Mouse (Mus musculus) hindbrain, embryonic 15.5 days (tissue): Measurements from ENCODE around the gene Ccdc151. TPM values are rescaled to one million over a fixed set of nuclear protein-coding genes. Genes with fewer than 3 reads are reported as not detected.

Source experiments
- ATAC-seq: fragments of 200-750 bp; cut with Nextera tagmentation; 2 replicates; pipeline ENCODE4 v1.8.0; 2017; ENCODE audit warnings: low read depth, moderate number of reproducible peaks, moderate TSS enrichment; ENCODE audit not compliant: low FRiP score
- H3K27ac ChIP-seq: fragments of 300-500 bp; sonication (generic); replicated peaks from 2 replicates; pipeline ENCODE4 v1.5.1; 2015; ENCODE audit warnings: mild to moderate bottlenecking, inconsistent platforms
- H3K27me3 ChIP-seq: fragments of 300-500 bp; sonication (generic); 2 replicates; pipeline ENCODE4 v1.6.1; 2015; ENCODE audit warnings: control low read depth, inconsistent platforms
- H3K36me3 ChIP-seq: fragments of 300-500 bp; sonication (generic); 2 replicates; pipeline ENCODE4 v1.6.1; 2015; ENCODE audit warnings: control low read depth, inconsistent platforms
- H3K4me1 ChIP-seq: fragments of 300-500 bp; sonication (generic); replicated peaks from 2 replicates; pipeline ENCODE4 v1.6.1; 2015; ENCODE audit warnings: control low read depth, inconsistent platforms
- H3K4me2 ChIP-seq: fragments of 300-500 bp; sonication (generic); 2 replicates; pipeline ENCODE4 v1.6.1; 2015; ENCODE audit warnings: moderate library complexity, mild to moderate bottlenecking, inconsistent platforms
- H3K4me3 ChIP-seq: fragments of 300-500 bp; sonication (generic); 2 replicates; pipeline ENCODE4 v1.5.1; 2015; ENCODE audit warnings: mild to moderate bottlenecking, inconsistent platforms
- H3K9ac ChIP-seq: fragments of 300-500 bp; sonication (generic); 2 replicates; pipeline ENCODE4 v1.6.1; 2015; ENCODE audit warnings: inconsistent platforms
- H3K9me3 ChIP-seq: fragments of 300-500 bp; sonication (generic); 2 replicates; pipeline ENCODE4 v1.6.1; 2016; ENCODE audit warnings: control low read depth, inconsistent platforms
- WGBS: fragments of 180-500 bp; shearing (Covaris S2); methylation state at CpG from one replicate; pipeline ENCODE4 v1.1.7; 2015; 5-methylcytosine and 5-hydroxymethylcytosine counted together
- polyA plus RNA-seq: library from polyadenylated mRNA; unstranded; fragments of >200 nt; fragmentation: Nextera tagmentation; extraction: Ambion mirVana; gene quantifications from 2 replicates; pipeline ENCODE4 v1.2.1, GENCODE M21; 2015

Gene Ccdc151
- polyA plus RNA-seq, 1 experiment from 2014 or later = 5.1 TPM

DNA sequence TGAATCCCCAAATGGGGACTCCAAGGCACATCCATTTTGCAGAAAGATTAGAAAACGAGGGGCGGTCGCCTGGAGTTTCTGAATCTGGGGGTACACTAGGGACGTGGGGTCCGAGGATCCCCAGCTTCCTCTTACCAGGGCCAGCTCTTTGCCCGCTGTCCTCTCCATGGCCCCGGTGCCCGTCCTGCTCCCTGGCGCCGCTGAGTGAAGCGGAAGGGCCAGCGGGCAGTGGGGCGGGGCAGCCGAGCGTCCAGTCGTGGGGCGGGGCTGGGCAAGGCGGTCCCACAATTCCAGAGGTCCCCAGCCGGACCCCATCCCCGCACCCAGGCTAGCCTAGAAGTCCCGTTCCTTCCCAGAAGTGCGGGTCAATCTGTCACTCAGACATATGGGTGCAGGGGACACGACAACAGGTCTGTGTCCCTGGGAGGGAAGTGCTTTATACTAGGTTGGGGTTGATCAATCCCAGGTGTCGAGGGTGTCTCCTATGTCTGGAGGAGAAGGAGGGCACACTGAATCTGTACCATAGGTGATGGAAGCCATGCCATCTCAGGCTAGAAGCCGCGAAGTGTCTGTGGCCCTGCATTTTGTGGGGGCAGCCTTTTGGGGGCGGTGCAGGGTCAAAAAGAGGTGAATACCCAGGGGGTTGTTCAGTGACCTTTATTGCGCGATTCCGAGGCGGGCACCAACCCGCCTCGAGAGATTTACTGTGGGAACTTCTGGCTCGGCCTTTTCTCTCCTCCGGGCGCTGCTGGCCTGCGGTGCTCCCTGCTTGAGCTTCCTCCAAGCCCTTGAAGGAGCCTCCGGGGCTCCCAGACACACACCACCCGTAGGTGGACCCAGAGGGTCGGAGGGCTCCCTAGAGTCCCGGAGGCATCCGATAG lies 13.0 kb downstream of the Ccdc151 start, which contains the start of gene Rgl3:
Gene Rgl3, minus strand, starts transcription at position 217 of the 881 bp plus-strand sequence.
- Histone ChIP-seq H3K9ac (no peak within 1 kb of the TSS), H3K27ac (no peak within 1 kb of the TSS), H3K4me1 (peaks cover 23% of the 10 kb centered on the region), H3K9me3 (no peaks in the 10 kb centered on the region), H3K27me3 (peaks cover 66% of the 10 kb centered on the region), H3K4me2 (peak within 1 kb of the TSS; percentile 69), H3K36me3 (no peaks in the 10 kb centered on the region), H3K4me3 (peak within 1 kb of the TSS; percentile 36)
- 1% methylated on average over 42 of the region's 42 CpGs for WGBS
- no peak for ATAC-seq

DNA sequence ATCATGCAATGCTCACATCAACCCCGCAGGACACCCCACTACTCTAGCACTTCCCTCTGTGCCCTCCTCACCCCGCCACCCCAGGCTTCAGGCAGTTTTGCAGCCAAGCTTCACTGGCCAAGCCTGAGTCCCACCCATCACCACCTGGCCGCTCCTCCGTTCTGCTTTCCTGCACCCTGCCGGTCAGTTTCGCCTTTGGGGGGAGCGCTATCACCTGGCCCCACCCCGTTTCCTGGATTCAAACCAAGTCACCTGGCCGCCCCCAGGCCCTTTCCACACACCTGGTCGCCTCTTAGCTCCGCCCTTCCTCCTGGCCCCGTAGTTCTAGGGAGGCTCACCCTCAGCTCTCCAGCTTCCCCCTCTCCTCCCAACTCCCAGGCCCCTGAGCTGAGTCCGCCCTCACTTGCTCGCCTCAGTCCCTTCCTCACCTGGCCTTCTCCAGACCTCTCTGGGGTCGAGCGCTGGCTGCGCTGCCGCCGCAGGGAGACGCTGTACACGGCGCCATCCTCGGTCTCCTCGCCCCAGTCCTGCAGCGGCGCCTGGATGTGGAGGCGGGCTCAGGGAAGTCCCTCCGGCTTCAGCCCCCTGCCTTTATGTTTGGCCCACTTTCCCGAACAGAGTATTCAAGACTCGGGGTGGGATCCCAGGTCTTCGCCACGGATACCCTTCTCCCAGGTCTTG lies 13.9 kb downstream of the Ccdc151 start:
- no peaks in the 10 kb centered on the region for H3K36me3 ChIP-seq
- no peak overlapping the region for H3K9ac ChIP-seq
- peaks cover 66% of the 10 kb centered on the region for H3K27me3 ChIP-seq
- 0 out of 2 replicates have a peak, but pooled peaks have one; percentile 27 for ATAC-seq
- peak overlapping the region; percentile 69 for H3K4me2 ChIP-seq
- H3K27ac ChIP-seq = no peak overlapping the region
- no peaks in the 10 kb centered on the region for H3K9me3 ChIP-seq
- 2% methylated on average over 32 of the region's 32 CpGs for WGBS
- H3K4me3 ChIP-seq = peak overlapping the region; percentile 36
- peaks cover 23% of the 10 kb centered on the region for H3K4me1 ChIP-seq

DNA sequence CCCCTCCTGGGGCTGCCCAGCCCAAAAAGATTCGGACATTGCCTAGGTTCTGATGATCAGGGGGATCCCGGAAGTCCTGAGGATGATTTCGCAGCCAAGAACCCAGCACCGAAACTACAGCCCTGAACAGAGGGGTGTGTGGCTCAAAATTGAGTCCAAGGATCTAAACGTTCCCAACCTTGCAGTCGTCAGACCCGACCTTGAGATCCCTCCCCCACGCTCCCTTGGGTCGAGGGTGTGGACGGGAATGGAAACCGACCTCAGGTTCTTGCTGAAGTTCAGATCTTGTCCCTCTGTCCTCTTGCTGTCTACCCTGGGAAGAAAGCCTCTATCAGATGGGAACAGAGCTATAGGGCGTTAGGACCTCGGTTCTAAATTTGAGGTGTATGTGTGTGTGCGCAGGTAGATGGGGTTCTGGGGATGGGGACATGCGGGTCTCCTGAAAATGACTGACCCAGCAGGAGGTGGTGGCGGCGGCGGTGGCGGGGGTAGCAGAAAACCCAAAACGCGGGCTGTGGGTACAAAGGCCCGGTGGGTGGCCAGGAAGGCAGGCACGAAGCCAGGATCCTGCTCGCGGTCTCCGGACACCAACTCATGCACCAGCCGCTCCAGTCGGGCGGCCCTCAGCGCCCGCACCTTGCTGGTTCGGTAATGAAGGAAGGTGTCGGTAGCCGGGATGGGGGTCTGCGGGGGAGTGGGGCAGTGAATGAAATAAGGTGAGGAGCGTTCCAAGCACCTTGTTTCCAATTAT lies 14.7 kb downstream of the Ccdc151 start:
- Histone ChIP-seq H3K9me3 (no peaks in the 10 kb centered on the region), H3K9ac (no peak overlapping the region), H3K27me3 (peaks cover 66% of the 10 kb centered on the region), H3K27ac (no peak overlapping the region), H3K4me1 (peaks cover 23% of the 10 kb centered on the region), H3K36me3 (no peaks in the 10 kb centered on the region), H3K4me2 (peak overlapping the region; percentile 69), H3K4me3 (peak overlapping the region; percentile 36)
- ATAC-seq = no peak
- WGBS = 9% methylated on average over 36 of the region's 36 CpGs

- Histone ChIP-seq H3K4me2 (no peak overlapping the region), H3K27ac (no peak overlapping the region), H3K36me3 (no peaks in the 10 kb centered on the region), H3K9ac (no peak overlapping the region), H3K9me3 (no peaks in the 10 kb centered on the region), H3K4me3 (no peak overlapping the region), H3K27me3 (peaks cover 32% of the 10 kb centered on the region), H3K4me1 (peaks cover 13% of the 10 kb centered on the region)
- ATAC-seq = no peak
- 24% methylated on average over 3 of the region's 3 CpGs for WGBS
Observed at GRCm38 (mm10) chr9:21983911-21984310, 18.5 kb downstream of the Ccdc151 start.

- WGBS = 92% methylated on average over 4 of the region's 4 CpGs
- H3K9me3 ChIP-seq = no peaks in the 10 kb centered on the region
- no peak for ATAC-seq
- H3K4me3 ChIP-seq = no peak overlapping the region
- H3K4me2 ChIP-seq = no peak overlapping the region
- no peaks in the 10 kb centered on the region for H3K36me3 ChIP-seq
- no peaks in the 10 kb centered on the region for H3K4me1 ChIP-seq
- H3K9ac ChIP-seq = no peak overlapping the region
- no peak overlapping the region for H3K27ac ChIP-seq
- H3K27me3 ChIP-seq = no peaks in the 10 kb centered on the region
Observed at GRCm38 (mm10) chr9:21978398-21979128, 23.9 kb downstream of the Ccdc151 start.

GRCm38 (mm10) chr9:21977972-21978371 lies 24.5 kb downstream of the Ccdc151 start:
- H3K9ac ChIP-seq = no peak overlapping the region
- no peak overlapping the region for H3K4me3 ChIP-seq
- 17% methylated on average over 2 of the region's 2 CpGs for WGBS
- H3K27ac ChIP-seq = no peak overlapping the region
- H3K36me3 ChIP-seq = no peaks in the 10 kb centered on the region
- no peak for ATAC-seq
- no peaks in the 10 kb centered on the region for H3K4me1 ChIP-seq
- H3K4me2 ChIP-seq = no peak overlapping the region
- no peaks in the 10 kb centered on the region for H3K9me3 ChIP-seq
- H3K27me3 ChIP-seq = no peaks in the 10 kb centered on the region

DNA sequence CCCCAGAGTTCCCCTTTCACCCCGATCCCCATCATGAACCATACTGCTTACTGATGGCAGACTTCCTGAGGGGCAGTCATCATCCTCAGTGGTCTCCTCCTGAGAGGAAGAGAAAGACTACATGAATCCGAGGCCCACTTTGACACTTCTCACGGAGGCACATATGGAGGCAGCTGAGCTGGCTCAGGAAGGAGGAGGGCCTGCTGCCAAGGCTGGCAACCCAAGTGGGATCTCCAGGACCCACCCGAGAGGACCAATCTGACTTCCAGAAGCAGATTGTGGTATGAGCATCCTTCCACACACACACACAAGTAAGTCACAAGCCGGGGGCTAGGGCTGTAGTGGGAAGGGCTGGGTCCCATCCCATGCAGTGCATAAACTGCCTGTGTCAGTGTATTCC lies 25.1 kb downstream of the Ccdc151 start:
- H3K4me1 ChIP-seq = no peaks in the 10 kb centered on the region
- no peaks in the 10 kb centered on the region for H3K9me3 ChIP-seq
- no peak for ATAC-seq
- no peak overlapping the region for H3K27ac ChIP-seq
- no peak overlapping the region for H3K9ac ChIP-seq
- H3K27me3 ChIP-seq = no peaks in the 10 kb centered on the region
- H3K4me2 ChIP-seq = no peak overlapping the region
- 78% methylated on average over 5 of the region's 5 CpGs for WGBS
- H3K4me3 ChIP-seq = no peak overlapping the region
- H3K36me3 ChIP-seq = no peaks in the 10 kb centered on the region

DNA sequence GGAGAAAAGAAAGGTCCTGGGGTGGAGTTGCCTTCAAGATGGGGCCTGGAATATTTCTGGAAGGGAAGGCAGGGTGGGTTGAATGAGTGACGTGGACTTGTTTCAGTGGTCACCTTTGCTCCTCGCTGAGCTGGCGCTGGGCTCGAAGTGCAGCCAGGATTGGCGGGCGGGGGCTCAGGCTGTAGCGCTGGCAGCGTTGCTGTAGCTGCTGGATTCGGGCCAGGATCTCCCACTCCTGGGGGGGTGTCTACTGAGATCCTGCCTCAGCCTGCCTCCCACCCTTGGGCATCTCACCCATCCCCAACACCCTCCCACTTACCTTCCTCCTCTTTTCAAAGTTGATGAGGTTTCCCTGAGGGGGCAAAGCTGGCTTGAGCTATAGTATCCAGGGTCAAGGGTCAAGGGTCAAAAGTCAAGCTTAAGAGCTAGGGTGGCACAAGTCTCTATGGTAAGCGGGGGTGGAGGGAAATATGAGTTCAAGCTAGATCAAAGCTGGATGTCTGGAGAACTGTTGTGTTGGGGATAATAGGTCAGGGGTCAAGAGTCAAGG lies 25.7 kb downstream of the Ccdc151 start:
- no peak overlapping the region for H3K4me2 ChIP-seq
- no peak for ATAC-seq
- H3K36me3 ChIP-seq = no peaks in the 10 kb centered on the region
- H3K4me1 ChIP-seq = no peaks in the 10 kb centered on the region
- no peak overlapping the region for H3K27ac ChIP-seq
- H3K27me3 ChIP-seq = no peaks in the 10 kb centered on the region
- H3K9ac ChIP-seq = no peak overlapping the region
- WGBS = 80% methylated on average over 10 of the region's 10 CpGs
- no peaks in the 10 kb centered on the region for H3K9me3 ChIP-seq
- H3K4me3 ChIP-seq = no peak overlapping the region

GRCm38 (mm10) chr9:21969304-21969703 lies 33.1 kb downstream of the Ccdc151 start:
- H3K27ac ChIP-seq = no peak overlapping the region
- no peak overlapping the region for H3K4me2 ChIP-seq
- H3K4me3 ChIP-seq = no peak overlapping the region
- no peaks in the 10 kb centered on the region for H3K9me3 ChIP-seq
- 90% methylated on average over 4 of the region's 4 CpGs for WGBS
- no peaks in the 10 kb centered on the region for H3K36me3 ChIP-seq
- H3K9ac ChIP-seq = no peak overlapping the region
- no peaks in the 10 kb centered on the region; the same call in 1 of the 2 replicates for H3K27me3 ChIP-seq
- no peaks in the 10 kb centered on the region for H3K4me1 ChIP-seq
- no peak for ATAC-seq

GRCm38 (mm10) chr9:21968883-21969282 lies 33.6 kb downstream of the Ccdc151 start:
- Histone ChIP-seq H3K9ac (no peak overlapping the region), H3K9me3 (no peaks in the 10 kb centered on the region), H3K36me3 (no peaks in the 10 kb centered on the region), H3K27ac (no peak overlapping the region), H3K27me3 (peaks cover 3% of the 10 kb centered on the region; the same call in 1 of the 2 replicates), H3K4me3 (no peak overlapping the region), H3K4me1 (no peaks in the 10 kb centered on the region), H3K4me2 (no peak overlapping the region)
- WGBS = 64% methylated on average over 6 of the region's 6 CpGs
- ATAC-seq = no peak

DNA sequence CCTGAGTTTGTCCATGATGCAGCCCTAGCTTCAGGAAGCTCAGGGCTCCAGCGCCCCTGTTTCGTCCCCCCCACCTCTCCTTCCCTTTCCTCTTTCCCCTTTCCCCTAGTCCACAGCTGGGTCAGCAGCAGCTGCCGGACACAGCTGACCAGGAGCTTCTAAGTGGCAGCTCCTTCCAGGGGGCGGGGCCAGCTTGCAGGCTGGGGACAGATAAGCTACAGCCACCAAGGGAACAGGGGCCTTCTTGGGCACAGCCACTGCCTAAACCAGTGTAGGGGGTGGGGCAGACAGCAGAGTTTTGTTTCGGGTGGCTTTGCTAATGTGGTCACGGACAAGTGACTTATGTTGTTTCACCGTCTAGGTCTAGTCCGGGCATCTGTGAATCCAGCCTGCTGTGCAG lies 39.0 kb downstream of the Ccdc151 start, which contains the start of gene Epor:
Gene Epor, minus strand, starts transcription at position 90 of the 400 bp plus-strand sequence.
- WGBS = 23% methylated on average over 8 of the region's 8 CpGs
- Histone ChIP-seq H3K4me1 (peaks cover 23% of the 10 kb centered on the region), H3K36me3 (no peaks in the 10 kb centered on the region), H3K27me3 (peaks cover 52% of the 10 kb centered on the region), H3K9ac (no peak within 1 kb of the TSS; the same call in 1 of the 2 replicates), H3K4me3 (peak within 1 kb of the TSS; percentile 38), H3K4me2 (peak within 1 kb of the TSS; percentile 79), H3K27ac (no peak within 1 kb of the TSS), H3K9me3 (no peaks in the 10 kb centered on the region)
- ATAC-seq = no peak
